Mouse (Mus musculus): ENCODE measurements around the gene Bicra.

Gene Bicra

GRCm38 (mm10) chr7:16012576-16013263, 35.0 kb downstream of the Bicra start:
- no peak for DNase-seq

DNA sequence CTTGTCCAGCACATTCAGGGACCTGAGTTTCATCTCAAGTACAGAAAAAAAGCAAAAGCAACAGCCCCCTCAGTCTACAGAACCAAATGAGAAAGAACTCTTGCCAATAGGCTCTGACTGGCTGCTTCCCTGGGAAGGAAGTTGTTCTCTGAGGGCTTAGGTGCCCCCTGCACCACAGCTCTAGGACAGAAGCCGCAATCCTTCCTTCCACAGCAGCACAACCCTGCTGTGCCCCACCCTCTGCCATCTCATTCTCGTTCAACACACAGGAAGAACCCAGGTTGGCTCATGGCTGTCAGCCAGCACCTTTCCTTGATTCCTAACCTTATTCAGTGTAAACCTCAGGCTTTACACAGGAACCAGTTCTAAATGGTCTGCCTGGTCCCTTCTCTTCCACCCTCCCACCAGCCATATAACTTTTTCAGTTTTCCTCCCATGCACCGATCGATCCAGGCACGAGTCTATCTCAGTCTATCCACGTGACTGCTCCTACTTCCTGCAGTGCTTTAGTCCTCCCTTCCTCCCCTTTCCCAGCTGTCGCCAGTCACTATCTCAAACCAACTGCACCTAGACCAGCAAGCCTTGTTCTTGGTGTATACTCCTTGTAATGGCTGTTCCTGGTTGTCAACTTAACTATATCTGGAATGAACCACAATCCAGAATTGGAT, 36.2 kb downstream of the Bicra start:
- DNase-seq: no peak

DNA sequence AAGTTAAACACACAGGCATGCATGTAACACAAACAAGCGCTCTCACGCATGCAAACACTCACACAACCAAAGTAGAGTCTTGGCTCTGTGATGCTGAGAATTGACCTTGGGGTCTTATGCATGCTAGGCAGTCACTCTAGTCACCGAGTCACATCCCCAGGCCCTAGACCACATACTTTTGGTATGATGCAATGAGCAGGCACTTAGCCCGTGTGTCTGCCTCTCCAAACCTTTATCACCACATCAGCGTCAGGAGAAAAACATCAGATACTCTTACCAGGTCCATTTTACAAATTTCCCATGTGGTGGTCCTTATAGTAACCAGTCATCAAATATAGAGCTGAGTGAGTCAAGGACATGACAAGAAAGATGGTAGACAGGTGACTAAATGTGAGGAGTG, 37.1 kb downstream of the Bicra start:
- no peak for DNase-seq

- no peak for DNase-seq
Observed at GRCm38 (mm10) chr7:16009636-16010035, 38.1 kb downstream of the Bicra start.

GRCm38 (mm10) chr7:16005020-16005419, 42.7 kb downstream of the Bicra start:
- DNase-seq: no peak

DNA sequence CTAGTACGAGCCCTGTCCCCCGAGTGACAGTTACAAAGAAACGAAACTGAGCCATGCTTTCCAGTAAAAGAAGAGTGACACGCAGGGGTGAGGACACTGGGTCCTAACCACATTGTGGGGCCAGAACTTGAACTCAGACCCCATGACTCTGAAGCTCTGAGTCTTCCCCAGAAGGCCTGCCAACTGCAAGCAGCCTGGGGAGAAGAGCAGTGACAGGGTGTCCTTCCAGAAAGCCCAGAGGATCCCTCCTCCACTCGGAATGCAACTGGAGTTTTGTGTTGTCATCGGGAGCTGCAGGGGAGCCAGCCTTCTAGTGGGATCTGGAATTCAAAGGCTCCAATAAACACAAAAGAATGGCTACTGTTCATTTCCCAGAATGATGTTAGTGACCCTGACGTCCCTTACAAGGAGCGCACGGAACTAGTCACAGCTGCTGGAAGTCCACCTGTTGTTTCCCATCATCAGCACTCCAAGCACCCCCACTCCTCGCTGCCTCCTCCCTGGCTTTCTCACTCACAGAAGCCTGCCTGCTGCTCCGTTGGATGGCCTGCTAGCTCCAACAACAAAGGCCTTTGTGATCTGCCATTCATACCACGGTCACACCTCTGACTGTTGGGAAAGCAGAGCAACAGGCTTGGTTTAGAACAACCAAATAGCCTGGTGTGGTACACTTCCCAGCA, 43.4 kb downstream of the Bicra start:
- DNase-seq: no peak

DNA sequence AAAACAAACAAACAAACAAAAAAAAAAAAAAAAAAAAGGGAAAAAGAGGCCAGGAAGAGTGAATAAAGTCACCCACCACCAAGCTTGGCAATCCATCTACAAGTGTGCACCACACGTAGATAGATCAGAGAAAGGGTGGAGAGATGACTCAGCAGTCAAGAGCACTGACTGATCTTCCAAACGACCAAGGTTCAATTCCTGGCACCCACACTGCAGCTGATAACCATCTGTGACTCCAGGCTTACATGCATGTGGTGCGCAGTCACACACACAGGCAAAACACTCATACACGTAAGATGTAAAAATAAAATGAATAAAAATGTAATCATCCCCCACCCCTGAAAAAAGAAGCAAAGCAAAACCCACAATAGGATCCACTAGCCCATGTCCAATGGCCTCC, 44.7 kb downstream of the Bicra start:
- DNase-seq: no peak

- DNase-seq: no peak
Observed at GRCm38 (mm10) chr7:16002171-16002570, 45.5 kb downstream of the Bicra start.

- no peak for DNase-seq
Observed at GRCm38 (mm10) chr7:16001691-16002090, 46.0 kb downstream of the Bicra start.

- DNase-seq: no peak
Observed at GRCm38 (mm10) chr7:15993789-15994188, 53.9 kb downstream of the Bicra start.

DNA sequence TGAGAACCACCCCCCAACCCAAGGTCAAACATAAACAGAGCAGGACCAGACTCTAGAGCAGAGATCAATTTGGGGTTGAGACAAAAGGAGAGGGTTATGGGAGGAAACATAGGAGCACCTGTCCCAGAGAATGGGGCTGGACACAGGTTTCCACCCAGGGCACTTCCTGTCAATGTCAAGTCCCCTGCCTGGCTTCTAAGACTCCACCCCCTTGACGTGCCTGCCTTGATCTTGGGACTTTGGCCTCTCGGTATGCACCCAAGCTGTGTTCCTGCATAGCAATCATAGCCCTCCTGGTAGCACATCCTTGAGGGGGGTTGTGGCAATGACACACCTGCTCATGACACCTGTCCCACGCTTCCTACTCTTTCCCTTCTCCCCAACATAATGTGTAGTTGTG, 54.6 kb downstream of the Bicra start:
- DNase-seq: no peak

- no peak for DNase-seq
Observed at GRCm38 (mm10) chr7:15991764-15992163, 56.0 kb downstream of the Bicra start.

- DNase-seq: no peak
Observed at GRCm38 (mm10) chr7:15987661-15988356, 59.9 kb downstream of the Bicra start.

DNA sequence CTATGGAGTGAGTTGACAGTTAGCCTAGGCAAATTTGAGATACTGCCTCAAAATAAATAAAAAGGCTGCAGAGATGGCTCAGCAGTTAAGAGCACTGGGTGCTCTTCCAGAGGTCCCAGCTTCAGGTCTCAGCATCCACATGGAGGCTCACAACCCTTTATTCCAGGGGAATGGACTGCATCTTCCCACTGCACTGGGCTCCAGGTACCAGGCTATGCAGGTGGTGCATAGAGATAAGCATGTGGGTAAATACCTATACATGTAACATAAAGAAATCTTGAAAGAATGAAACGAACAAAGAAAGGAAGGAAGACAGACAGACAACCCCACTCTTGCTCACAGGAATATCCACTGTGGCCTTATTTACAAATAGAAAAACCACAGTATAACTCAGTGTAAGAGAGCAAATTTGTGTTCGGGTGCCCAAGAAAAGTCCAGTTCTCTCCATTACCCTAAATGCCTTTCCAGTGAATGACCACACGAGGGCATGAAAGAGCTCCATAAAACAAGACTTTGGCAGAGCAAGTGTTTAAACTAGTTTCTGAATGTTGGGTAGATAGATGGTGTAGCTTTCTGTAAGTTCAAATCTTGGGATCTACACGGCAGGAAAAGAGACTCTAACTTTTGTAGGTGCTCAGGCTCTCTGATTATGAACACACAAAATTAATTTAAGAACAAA, 64.9 kb downstream of the Bicra start:
- no peak for DNase-seq

GRCm38 (mm10) chr7:15981538-15981937, 66.2 kb downstream of the Bicra start:
- no peak for DNase-seq

GRCm38 (mm10) chr7:15980246-15980645, 67.5 kb downstream of the Bicra start:
- no peak for DNase-seq

- DNase-seq: peak; percentile 56
Observed at GRCm38 (mm10) chr7:15975904-15976303, 71.8 kb downstream of the Bicra start.

GRCm38 (mm10) chr7:15975451-15975850, 72.3 kb downstream of the Bicra start:
- no peak for DNase-seq

DNA sequence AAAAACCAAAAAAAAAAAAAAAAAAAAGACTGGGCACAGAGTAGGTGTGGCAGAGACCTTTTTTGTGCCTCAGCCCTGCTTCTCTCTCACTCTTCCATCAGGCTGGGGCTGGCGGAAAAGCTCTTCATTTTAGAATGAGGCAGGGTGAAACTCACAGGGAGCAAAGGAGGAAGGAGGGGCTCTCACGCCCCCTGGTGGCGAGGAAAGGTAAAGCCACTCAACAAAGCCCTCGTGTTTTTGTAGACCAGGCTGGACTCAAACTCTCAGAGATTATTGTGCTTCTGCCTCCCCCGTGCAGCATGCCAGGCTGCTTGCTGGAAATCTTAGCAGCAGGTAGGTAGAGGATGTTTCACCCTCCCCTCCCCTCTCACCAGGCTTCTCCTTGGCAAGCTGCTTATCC, 73.0 kb downstream of the Bicra start:
- peak; percentile 59 for DNase-seq

DNA sequence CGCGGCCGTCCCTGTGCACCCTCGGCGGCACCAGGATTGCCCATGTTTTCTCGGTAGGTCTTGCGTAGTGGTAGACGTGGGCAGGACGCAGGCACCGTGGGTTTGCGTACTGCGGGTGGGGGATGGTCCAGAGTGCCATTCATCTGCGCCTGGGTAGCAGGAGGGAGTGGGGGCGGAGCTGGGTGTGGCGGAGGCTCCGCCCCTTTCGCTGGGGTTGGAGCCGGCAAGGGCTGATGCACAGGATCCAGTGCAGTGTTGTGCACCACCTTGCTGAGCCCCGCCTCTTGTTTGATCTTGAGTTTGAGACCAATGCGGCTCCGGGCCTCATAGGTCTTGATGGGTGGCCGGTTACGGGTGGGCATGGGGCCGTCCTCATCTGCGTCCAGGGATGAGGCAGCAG, 75.5 kb downstream of the Bicra start:
- DNase-seq: no peak

DNA sequence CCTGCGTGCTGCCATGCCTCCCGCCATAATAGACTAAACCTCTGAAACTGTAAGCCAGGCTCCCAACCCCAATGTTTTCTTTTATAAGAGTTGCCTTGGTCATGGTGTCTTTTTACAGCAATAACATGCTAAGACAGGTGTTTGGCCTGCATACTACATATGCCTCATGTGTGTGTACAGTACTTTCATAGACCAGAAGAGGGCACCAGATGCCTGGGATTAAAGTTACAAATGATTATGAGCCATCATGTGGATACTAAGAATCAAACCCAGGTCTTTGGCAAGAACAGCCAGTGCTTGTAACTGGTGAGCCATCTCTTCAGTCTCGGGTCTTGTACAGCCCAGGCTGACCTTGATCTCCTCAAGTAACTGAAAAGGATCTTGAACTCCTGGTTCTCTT, 78.0 kb downstream of the Bicra start:
- DNase-seq: no peak

DNA sequence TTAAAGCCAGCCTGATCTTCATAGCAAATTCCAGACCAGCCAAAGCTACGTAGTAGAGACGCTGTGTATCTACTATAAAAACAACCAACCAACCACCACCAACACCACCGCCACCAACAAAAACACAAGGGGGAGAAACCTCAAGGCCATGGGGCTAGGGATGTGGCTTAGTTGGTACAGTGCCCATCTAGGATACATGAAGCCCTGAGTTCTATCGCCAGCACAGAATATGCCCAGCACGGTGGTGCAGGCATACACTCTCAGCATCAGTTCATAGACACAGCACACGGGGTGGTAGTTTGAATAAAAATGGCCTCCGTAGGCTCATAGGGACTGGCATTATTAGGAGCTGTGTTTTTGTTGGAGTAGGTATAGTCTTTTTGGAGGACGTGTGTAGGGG, 79.4 kb downstream of the Bicra start:
- DNase-seq: no peak

- DNase-seq: peak; percentile 65
Observed at GRCm38 (mm10) chr7:15967312-15967711, 80.4 kb downstream of the Bicra start, which contains the start of gene Ehd2. TSS of gene Ehd2 (minus strand) at chr7:15967567.
